Mouse (Mus musculus): ENCODE data around the gene Gm9745.
"Not testable (repeated sequence)": the region's sequence is repeated elsewhere in the genome, so short reads cannot be mapped to it uniquely, and the experiment has no call there.

The Gm9745 gene

GRCm38 (mm10) chr13:8913890-8914289 lies 34.1 kb downstream of the Gm9745 start:
- DNase-seq (ENCODE audit: low read depth, low spot score) = not testable (repeated sequence)

GRCm38 (mm10) chr13:8905986-8906385 lies 42.0 kb downstream of the Gm9745 start:
- not testable (repeated sequence) for DNase-seq (ENCODE audit: low read depth, low spot score)
